Mouse (Mus musculus) layer of hippocampus, postnatal 36 days (tissue): ENCODE results near the gene Anapc10. TPM values are rescaled to one million over a fixed set of nuclear protein-coding genes. Genes with fewer than 3 reads are reported as not detected.
"Not testable (repeated sequence)": the region's sequence is repeated elsewhere in the genome, so short reads cannot be mapped to it uniquely, and the experiment has no call there.

Experiments
- DNase-seq, 2 experiments: peaks; one replicate each; pipeline ENCODE4 v3.0.0; 2022
- total RNA-seq, 2 experiments: library from RNA; stranded (reverse); gene quantifications; 2 replicates each; pipeline ENCODE4 v1.2.3; 2021

Gene Anapc10
- total RNA-seq: 10 to 100 TPM in 1 of 2 experiments, 1 to 10 TPM in 1; 9.6 to 13.0 TPM

GRCm38 (mm10) chr8:79711064-79711961, at the start of gene Anapc10, which contains the start of gene Abce1:
Anapc10 (plus strand) TSS chr8:79711820.
Abce1 (minus strand) TSS chr8:79711740.
- DNase-seq: peak; percentile 97

GRCm38 (mm10) chr8:79676461-79676860, 35.2 kb upstream of the Anapc10 start:
- DNase-seq: peak; percentile 11 to 18

- DNase-seq: no peak
Measured at GRCm38 (mm10) chr8:79679005-79679404, 32.6 kb upstream of the Anapc10 start.

GRCm38 (mm10) chr8:79680083-79680482, 31.5 kb upstream of the Anapc10 start:
- not testable (repeated sequence) for DNase-seq

DNA sequence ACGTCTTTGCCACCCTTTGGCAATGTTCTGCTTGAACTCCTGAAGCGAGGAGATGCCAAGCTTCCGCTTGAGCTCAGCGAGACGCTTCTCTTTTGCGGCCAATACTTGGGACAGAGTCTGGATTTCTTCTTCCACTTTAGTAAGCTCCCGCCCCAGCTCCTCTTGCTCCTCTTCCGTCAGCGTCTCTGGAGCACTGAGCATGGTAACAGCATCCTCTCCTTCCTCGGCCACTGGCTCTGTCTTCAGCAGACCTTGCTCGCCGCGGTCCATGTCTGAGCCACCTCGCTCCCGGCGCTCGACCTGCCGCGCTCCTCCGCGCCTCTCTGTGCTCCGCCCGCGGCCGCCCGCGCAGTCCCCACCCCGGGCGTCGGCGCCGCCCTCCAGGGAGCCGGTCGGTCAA, 31.1 kb upstream of the Anapc10 start:
- peak; percentile 10 to 17 for DNase-seq

DNA sequence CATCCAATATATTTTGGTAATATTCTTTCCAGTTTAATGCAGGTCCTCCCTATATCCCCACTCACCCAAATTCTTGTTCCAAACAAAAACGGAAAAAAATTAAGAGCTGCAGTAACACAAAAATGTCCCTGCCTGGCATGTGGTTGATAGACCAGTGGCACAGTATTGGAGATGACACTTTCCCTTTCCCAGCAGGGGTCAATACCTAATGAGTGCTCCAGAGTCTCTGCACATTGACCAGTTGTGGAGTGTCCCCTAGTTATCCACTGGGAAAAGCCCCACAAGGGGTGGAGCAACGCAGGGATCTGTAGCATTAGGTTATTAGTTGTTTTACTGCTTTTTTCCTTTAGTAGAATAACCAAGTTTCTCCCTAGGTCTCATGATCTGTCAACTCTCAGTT, 30.7 kb upstream of the Anapc10 start:
- no peak for DNase-seq

DNA sequence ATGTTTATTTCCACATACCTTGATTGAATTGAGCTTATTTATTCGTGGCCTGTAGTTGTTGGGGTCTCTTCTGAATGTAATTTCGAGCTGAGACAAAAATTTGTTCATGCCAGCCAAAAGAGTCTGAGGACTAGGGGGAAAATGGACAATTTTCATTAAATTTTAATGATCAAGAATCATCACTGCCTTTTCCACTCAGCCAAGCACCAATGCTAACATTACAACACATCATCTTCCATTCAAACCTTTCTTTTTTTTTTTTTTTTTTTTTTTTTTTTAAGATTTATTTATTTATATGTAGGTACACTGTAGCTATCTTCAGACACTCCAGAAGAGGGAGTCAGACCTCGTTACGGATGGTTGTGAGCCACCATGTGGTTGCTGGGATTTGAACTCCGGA, 25.7 kb upstream of the Anapc10 start:
- not testable (repeated sequence) for DNase-seq

GRCm38 (mm10) chr8:79692531-79692930, 19.1 kb upstream of the Anapc10 start:
- DNase-seq: no peak

DNA sequence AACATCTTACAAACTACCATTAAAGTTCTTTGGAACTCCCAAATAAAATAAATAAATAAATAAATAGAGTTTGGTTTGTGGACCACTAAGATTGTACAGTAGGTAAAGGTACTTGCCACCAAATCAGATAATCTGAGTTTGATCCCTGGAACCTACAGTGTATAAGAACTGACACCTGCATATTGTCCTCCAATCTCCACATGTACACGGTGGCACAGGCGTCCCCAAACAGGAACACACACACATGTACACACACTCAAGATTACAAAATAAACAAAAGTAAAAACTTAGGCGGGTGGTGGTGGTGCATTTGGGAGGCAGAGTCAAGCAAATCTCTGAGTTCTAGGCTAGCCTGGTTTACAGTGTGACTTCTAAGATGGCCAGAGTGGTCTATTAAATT, 4.9 kb upstream of the Anapc10 start:
- DNase-seq: no peak

- no peak for DNase-seq
Measured at GRCm38 (mm10) chr8:79712676-79713075, 1.1 kb downstream of the Anapc10 start.

DNA sequence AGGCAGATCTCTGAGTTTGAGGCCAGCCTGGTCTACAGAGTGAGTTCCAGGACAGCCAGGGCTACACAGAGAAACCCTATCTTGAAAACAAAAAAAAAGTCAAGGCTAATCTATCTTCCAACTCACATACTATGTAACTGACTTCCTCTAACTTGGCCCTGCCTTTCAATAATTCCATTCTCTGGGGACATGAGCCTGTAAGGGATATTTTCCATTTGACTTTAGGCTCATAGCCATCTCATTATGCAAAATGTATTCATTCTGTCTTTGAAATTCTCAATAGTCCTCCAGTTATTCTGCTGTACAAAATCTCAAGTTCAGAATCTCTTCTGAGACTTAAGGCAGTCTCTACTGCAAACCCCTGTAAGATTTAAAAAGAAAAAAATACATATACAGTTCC, 9.9 kb downstream of the Anapc10 start:
- no peak for DNase-seq

DNA sequence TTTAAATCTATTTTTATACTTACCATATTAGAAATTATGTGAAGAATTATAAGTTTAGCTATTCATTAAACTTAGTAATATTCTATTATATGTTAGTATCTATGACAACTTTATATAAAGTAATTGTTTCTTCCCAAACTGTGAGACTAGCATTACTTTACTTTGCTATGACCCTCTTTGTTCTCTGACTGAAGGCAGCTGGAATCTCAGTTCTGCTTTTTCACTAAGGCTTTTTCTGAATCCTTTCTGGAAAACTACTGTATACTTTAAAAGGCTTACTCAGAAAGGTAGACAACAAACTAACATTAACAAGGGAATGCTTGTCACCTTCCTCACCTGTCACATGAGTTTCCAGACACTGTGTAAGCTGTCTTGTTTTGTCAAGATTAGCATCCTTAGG, 11.7 kb downstream of the Anapc10 start:
- no peak for DNase-seq

DNA sequence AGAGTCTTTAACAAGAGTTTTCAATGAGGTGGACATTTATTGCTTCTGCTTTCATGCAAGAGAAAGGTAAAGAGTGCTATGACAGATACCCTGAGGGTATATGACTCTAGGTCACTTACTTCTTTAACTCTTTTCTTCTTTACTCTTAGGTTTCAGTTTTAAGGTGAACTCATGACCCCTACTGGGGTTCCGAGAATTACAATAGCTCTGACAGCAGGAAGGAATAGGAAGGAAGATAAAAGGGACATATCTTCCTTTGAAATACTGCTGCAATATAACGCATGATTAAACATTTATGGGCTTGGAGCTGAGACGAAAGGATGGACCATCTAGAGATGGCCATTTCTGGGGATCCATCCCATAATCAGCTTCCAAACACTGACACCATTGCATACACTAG, 13.0 kb downstream of the Anapc10 start:
- DNase-seq: no peak

DNA sequence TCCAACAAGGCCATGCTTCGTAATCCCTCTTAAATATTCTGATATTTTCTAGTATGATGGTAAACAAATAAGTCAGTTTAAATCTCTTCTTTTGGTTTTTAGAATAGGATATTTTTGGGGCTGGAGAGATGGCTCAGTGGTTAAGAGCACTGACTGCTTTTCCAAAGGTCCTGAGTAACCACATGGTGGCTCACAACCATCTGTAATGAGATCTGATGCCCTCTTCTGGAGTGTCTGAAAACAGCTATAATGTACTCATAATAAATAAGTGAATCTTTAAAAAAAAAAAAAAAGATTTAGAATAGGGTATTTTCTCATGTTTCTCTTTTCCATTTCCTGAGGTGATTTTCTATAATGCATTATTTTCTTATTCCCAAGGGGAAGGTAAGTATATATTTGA, 16.3 kb downstream of the Anapc10 start:
- no peak for DNase-seq

DNA sequence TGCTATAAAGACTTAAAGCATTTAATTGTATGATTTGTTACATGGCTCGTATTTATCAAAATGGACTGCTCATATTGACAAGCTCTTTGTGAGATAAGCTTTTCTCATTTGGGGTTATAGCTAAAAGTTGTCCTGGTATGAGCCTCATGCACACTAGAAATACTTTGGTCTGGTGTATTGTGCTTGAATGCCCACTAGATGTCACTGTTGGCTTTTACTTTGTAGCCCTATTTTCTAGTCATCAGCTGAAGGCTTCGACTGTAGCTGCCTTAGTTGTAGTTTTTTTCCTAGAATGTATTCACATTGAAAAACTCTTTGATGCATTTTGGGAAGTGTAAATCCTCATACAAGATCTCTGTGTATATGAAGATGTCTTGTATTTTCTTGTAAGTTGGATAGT, 22.7 kb downstream of the Anapc10 start:
- no peak for DNase-seq

DNA sequence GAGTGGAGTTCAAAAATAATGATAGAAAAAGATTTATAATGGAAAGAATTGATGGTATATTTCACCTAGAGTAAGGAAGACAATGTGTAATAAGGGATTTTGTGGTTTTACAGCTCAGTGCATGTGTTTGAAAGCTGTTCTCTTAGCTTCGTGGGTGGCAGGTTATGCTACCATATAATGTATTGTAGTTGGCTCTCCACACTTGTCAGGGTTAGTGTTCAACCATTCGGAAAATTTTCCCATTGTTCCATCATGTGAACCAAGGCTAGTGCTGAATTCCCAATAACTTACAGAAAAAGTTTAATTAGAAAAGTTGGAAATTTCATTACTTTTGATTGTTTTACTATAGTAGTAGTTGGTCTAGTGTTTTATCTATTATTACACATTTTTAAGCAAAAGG, 36.6 kb downstream of the Anapc10 start:
- no peak for DNase-seq

- DNase-seq: no peak
Measured at GRCm38 (mm10) chr8:79748591-79748990, 37.0 kb downstream of the Anapc10 start.

- no peak for DNase-seq
Measured at GRCm38 (mm10) chr8:79750305-79750704, 38.7 kb downstream of the Anapc10 start.

- not testable (repeated sequence) for DNase-seq
Measured at GRCm38 (mm10) chr8:79794873-79795272, 83.3 kb downstream of the Anapc10 start.

- DNase-seq: no peak
Measured at GRCm38 (mm10) chr8:79796690-79797089, 85.1 kb downstream of the Anapc10 start.

DNA sequence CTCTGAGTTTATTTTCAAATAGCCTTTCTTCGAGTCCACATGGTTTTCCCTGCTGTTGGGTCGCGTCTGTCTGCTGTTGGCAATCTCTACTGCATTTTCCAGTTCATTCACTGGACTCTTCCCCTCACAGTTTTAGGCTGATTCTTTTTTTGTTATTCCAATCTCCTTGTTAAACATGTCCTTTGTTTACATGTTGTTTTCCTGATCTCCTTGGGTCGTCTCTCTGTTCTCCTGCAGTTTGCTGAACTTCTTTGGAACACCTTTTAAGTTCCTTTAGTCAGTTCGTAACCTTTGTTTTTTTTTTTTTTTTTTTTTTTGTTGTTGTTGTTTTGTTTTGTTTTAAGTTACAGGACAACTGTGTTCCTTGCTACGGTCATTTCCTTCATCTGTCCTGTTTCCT, 92.9 kb downstream of the Anapc10 start:
- DNase-seq: no peak

- no peak for DNase-seq
Measured at GRCm38 (mm10) chr8:79806971-79807370, 95.4 kb downstream of the Anapc10 start.

GRCm38 (mm10) chr8:79826534-79826933, 114.9 kb downstream of the Anapc10 start:
- no peak for DNase-seq
